Mouse (Mus musculus) limb, embryonic 12.5 days (tissue): ENCODE measurements around the gene Aco1. TPM values are rescaled to one million over a fixed set of nuclear protein-coding genes. Genes with fewer than 3 reads are reported as not detected.
A peak's percentile ranks its signal among the peaks of the same experiment; 100 is the strongest.

Experiments used
- ATAC-seq: fragments of 200-750 bp; cut with Nextera tagmentation; 2 replicates; pipeline ENCODE4 v1.8.0; 2017; ENCODE audit warnings: low read depth, moderate TSS enrichment; ENCODE audit not compliant: insufficient number of reproducible peaks, insufficient read depth, low FRiP score, low TSS enrichment
- H3K27ac ChIP-seq: fragments of 300-500 bp; sonication (generic); 2 replicates; pipeline ENCODE4 v1.5.1; 2016; ENCODE audit warnings: mild to moderate bottlenecking, moderate library complexity
- H3K27me3 ChIP-seq: fragments of 300-500 bp; sonication (generic); 2 replicates; pipeline ENCODE4 v1.6.1; 2016; ENCODE audit warnings: mild to moderate bottlenecking, moderate library complexity
- H3K36me3 ChIP-seq: fragments of 300-500 bp; sonication (generic); 2 replicates; pipeline ENCODE4 v1.6.1; 2016; ENCODE audit warnings: mild to moderate bottlenecking, moderate library complexity
- H3K4me1 ChIP-seq: fragments of 300-500 bp; sonication (generic); replicated peaks from 2 replicates; pipeline ENCODE4 v1.6.1; 2016
- H3K4me2 ChIP-seq: fragments of 300-500 bp; sonication (generic); 2 replicates; pipeline ENCODE4 v1.6.1; 2016; ENCODE audit warnings: mild to moderate bottlenecking, moderate library complexity
- H3K4me3 ChIP-seq: fragments of 300-500 bp; sonication (generic); replicated peaks from 2 replicates; pipeline ENCODE4 v1.5.1; 2016; ENCODE audit warnings: mild to moderate bottlenecking
- H3K9ac ChIP-seq: fragments of 300-500 bp; sonication (generic); replicated peaks from 2 replicates; pipeline ENCODE4 v1.6.1; 2016; ENCODE audit warnings: mild to moderate bottlenecking, moderate library complexity
- H3K9me3 ChIP-seq: fragments of 300-500 bp; sonication (generic); 2 replicates; pipeline ENCODE4 v1.6.1; 2016; ENCODE audit warnings: mild to moderate bottlenecking, moderate library complexity
- WGBS: fragments of 180-500 bp; shearing (Covaris S2); methylation state at CpG from one replicate; pipeline ENCODE4 v1.1.7; 2016; 5-methylcytosine and 5-hydroxymethylcytosine counted together
- polyA plus RNA-seq: library from polyadenylated mRNA; unstranded; fragments of >200 nt; fragmentation: Nextera tagmentation; extraction: Ambion mirVana; gene quantifications from 2 replicates; pipeline ENCODE4 v1.2.1, GENCODE M21; 2016

The Aco1 gene
- polyA plus RNA-seq, 1 experiment from 2014 or later = 49.3 TPM

- H3K9me3 ChIP-seq = peaks cover 6% of the 10 kb centered on the region
- 85% methylated on average over 5 of the region's 5 CpGs for WGBS
- no peak overlapping the region for H3K9ac ChIP-seq
- no peak overlapping the region for H3K4me2 ChIP-seq
- no peak overlapping the region for H3K4me3 ChIP-seq
- no peaks in the 10 kb centered on the region; the same call in 1 of the 2 replicates for H3K36me3 ChIP-seq
- ATAC-seq = no peak
- no peaks in the 10 kb centered on the region for H3K27me3 ChIP-seq
- no peak overlapping the region for H3K27ac ChIP-seq
- H3K4me1 ChIP-seq = no peaks in the 10 kb centered on the region
Measured at GRCm38 (mm10) chr4:40157500-40158223, 14.8 kb downstream of the Aco1 start.

- no peaks in the 10 kb centered on the region; the same call in 1 of the 2 replicates for H3K36me3 ChIP-seq
- WGBS = 87% methylated on average over 5 of the region's 5 CpGs
- H3K9me3 ChIP-seq = peaks cover 6% of the 10 kb centered on the region
- no peak overlapping the region for H3K9ac ChIP-seq
- H3K27ac ChIP-seq = no peak overlapping the region
- H3K4me1 ChIP-seq = no peaks in the 10 kb centered on the region
- no peak overlapping the region for H3K4me3 ChIP-seq
- ATAC-seq = no peak
- H3K4me2 ChIP-seq = no peak overlapping the region
- H3K27me3 ChIP-seq = no peaks in the 10 kb centered on the region
Measured at GRCm38 (mm10) chr4:40158224-40158540, 15.3 kb downstream of the Aco1 start.

GRCm38 (mm10) chr4:40160591-40161434 lies 17.9 kb downstream of the Aco1 start:
- Histone ChIP-seq H3K4me3 (no peak overlapping the region), H3K36me3 (peaks cover 13% of the 10 kb centered on the region; the same call in 1 of the 2 replicates), H3K9ac (no peak overlapping the region), H3K27me3 (no peaks in the 10 kb centered on the region), H3K4me2 (no peak overlapping the region), H3K9me3 (peaks cover 6% of the 10 kb centered on the region), H3K27ac (no peak overlapping the region), H3K4me1 (no peaks in the 10 kb centered on the region)
- no peak for ATAC-seq
- 97% methylated on average over 8 of the region's 8 CpGs for WGBS

- Histone ChIP-seq H3K27me3 (no peaks in the 10 kb centered on the region), H3K27ac (no peak overlapping the region), H3K4me2 (no peak overlapping the region), H3K36me3 (peaks cover 37% of the 10 kb centered on the region), H3K9me3 (peaks cover 6% of the 10 kb centered on the region), H3K4me1 (no peaks in the 10 kb centered on the region), H3K9ac (no peak overlapping the region), H3K4me3 (no peak overlapping the region)
- 91% methylated on average over 10 of the region's 10 CpGs for WGBS
- no peak for ATAC-seq
Measured at GRCm38 (mm10) chr4:40163646-40164045, 20.8 kb downstream of the Aco1 start.

- no peak overlapping the region for H3K9ac ChIP-seq
- WGBS = 83% methylated on average over 4 of the region's 4 CpGs
- no peak overlapping the region for H3K4me2 ChIP-seq
- H3K27me3 ChIP-seq = no peaks in the 10 kb centered on the region
- H3K4me3 ChIP-seq = no peak overlapping the region
- no peaks in the 10 kb centered on the region for H3K4me1 ChIP-seq
- no peaks in the 10 kb centered on the region for H3K9me3 ChIP-seq
- H3K27ac ChIP-seq = no peak overlapping the region
- no peak for ATAC-seq
- peaks cover 50% of the 10 kb centered on the region for H3K36me3 ChIP-seq
Measured at GRCm38 (mm10) chr4:40171477-40171876, 28.6 kb downstream of the Aco1 start.

- H3K9ac ChIP-seq = no peak overlapping the region
- no peaks in the 10 kb centered on the region for H3K27me3 ChIP-seq
- no peaks in the 10 kb centered on the region for H3K4me1 ChIP-seq
- no peak overlapping the region for H3K4me3 ChIP-seq
- no peaks in the 10 kb centered on the region for H3K9me3 ChIP-seq
- H3K4me2 ChIP-seq = no peak overlapping the region
- H3K36me3 ChIP-seq = peaks cover 45% of the 10 kb centered on the region
- no peak for ATAC-seq
- no peak overlapping the region for H3K27ac ChIP-seq
- WGBS = 74% methylated on average over 2 of the region's 2 CpGs
Measured at GRCm38 (mm10) chr4:40172336-40172735, 29.5 kb downstream of the Aco1 start.

GRCm38 (mm10) chr4:40174321-40174720 lies 31.4 kb downstream of the Aco1 start:
- Histone ChIP-seq H3K4me1 (no peaks in the 10 kb centered on the region), H3K4me3 (no peak overlapping the region), H3K9me3 (no peaks in the 10 kb centered on the region), H3K27me3 (no peaks in the 10 kb centered on the region), H3K9ac (no peak overlapping the region), H3K4me2 (no peak overlapping the region), H3K36me3 (peaks cover 48% of the 10 kb centered on the region), H3K27ac (no peak overlapping the region)
- 70% methylated on average over 4 of the region's 4 CpGs for WGBS
- ATAC-seq = no peak

- H3K9ac ChIP-seq = no peak overlapping the region
- no peak overlapping the region for H3K27ac ChIP-seq
- 88% methylated on average over 17 of the region's 17 CpGs for WGBS
- no peaks in the 10 kb centered on the region for H3K9me3 ChIP-seq
- H3K4me3 ChIP-seq = no peak overlapping the region
- H3K4me1 ChIP-seq = no peaks in the 10 kb centered on the region
- H3K36me3 ChIP-seq = peaks cover 68% of the 10 kb centered on the region
- no peaks in the 10 kb centered on the region for H3K27me3 ChIP-seq
- no peak overlapping the region for H3K4me2 ChIP-seq
- no peak for ATAC-seq
Measured at GRCm38 (mm10) chr4:40178584-40178983, 35.7 kb downstream of the Aco1 start.

GRCm38 (mm10) chr4:40180046-40180445 lies 37.2 kb downstream of the Aco1 start:
- no peak for ATAC-seq
- WGBS = 95% methylated on average over 6 of the region's 6 CpGs
- H3K36me3 ChIP-seq = peaks cover 80% of the 10 kb centered on the region

GRCm38 (mm10) chr4:40181681-40182080 lies 38.8 kb downstream of the Aco1 start:
- Histone ChIP-seq H3K9ac (no peak overlapping the region), H3K4me2 (no peak overlapping the region), H3K27me3 (no peaks in the 10 kb centered on the region), H3K9me3 (no peaks in the 10 kb centered on the region), H3K27ac (no peak overlapping the region), H3K36me3 (peaks cover 80% of the 10 kb centered on the region), H3K4me1 (no peaks in the 10 kb centered on the region), H3K4me3 (no peak overlapping the region)
- 95% methylated on average over 8 of the region's 8 CpGs for WGBS
- no peak for ATAC-seq

More at GRCm38 (mm10) chr4:40180046-40180445, 37.2 kb downstream of the Aco1 start:
- Histone ChIP-seq H3K9me3 (no peaks in the 10 kb centered on the region), H3K27ac (no peak overlapping the region), H3K4me2 (no peak overlapping the region), H3K9ac (no peak overlapping the region), H3K4me1 (no peaks in the 10 kb centered on the region), H3K27me3 (no peaks in the 10 kb centered on the region), H3K4me3 (no peak overlapping the region)

- no peak overlapping the region for H3K27ac ChIP-seq
- no peaks in the 10 kb centered on the region for H3K4me1 ChIP-seq
- 49% methylated on average over 14 of the region's 14 CpGs for WGBS
- peaks cover 87% of the 10 kb centered on the region for H3K36me3 ChIP-seq
- no peak overlapping the region for H3K4me2 ChIP-seq
- H3K4me3 ChIP-seq = no peak overlapping the region
- H3K9me3 ChIP-seq = no peaks in the 10 kb centered on the region
- ATAC-seq = peak; percentile 37; the same call in 1 of the 2 replicates
- no peak overlapping the region for H3K9ac ChIP-seq
- no peaks in the 10 kb centered on the region for H3K27me3 ChIP-seq
Measured at GRCm38 (mm10) chr4:40182651-40183320, 39.9 kb downstream of the Aco1 start.
